Mouse (Mus musculus): Measurements from ENCODE around the gene Vopp1. TPM values are rescaled to one million over a fixed set of nuclear protein-coding genes. Genes with fewer than 3 reads are reported as not detected.
"Not testable (repeated sequence)": the region's sequence is repeated elsewhere in the genome, so short reads cannot be mapped to it uniquely, and the experiment has no call there.

The Vopp1 gene
- 79.4 to 117 TPM (median 88.8 TPM) in 3 replicates for total RNA-seq (2017)

- ATAC-seq (replicated peaks; ENCODE audit: insufficient number of reproducible peaks, low FRiP score, low TSS enrichment, poor library complexity, severe bottlenecking), result peak; percentile 93
These were observed at the start of gene Vopp1 for GRCm38 (mm10) chr6:57824422-57825258. TSS of gene Vopp1 (minus strand) at chr6:57825159.

- ATAC-seq (replicated peaks; ENCODE audit: insufficient number of reproducible peaks, low FRiP score, low TSS enrichment, poor library complexity, severe bottlenecking), result peak; percentile 93
These were observed 34.4 kb upstream of the Vopp1 start for GRCm38 (mm10) chr6:57859043-57860042.

- not testable (repeated sequence) for ATAC-seq (replicated peaks; ENCODE audit: insufficient number of reproducible peaks, low FRiP score, low TSS enrichment, poor library complexity, severe bottlenecking)
These were observed 26.2 kb upstream of the Vopp1 start for GRCm38 (mm10) chr6:57851177-57851576.

- ATAC-seq (replicated peaks; ENCODE audit: insufficient number of reproducible peaks, low FRiP score, low TSS enrichment, poor library complexity, severe bottlenecking), result no peak
These were observed 25.3 kb upstream of the Vopp1 start, which contains the start of gene Vmn1r21 for GRCm38 (mm10) chr6:57850286-57850685. TSS of gene Vmn1r21 (minus strand) at chr6:57850343.

DNA sequence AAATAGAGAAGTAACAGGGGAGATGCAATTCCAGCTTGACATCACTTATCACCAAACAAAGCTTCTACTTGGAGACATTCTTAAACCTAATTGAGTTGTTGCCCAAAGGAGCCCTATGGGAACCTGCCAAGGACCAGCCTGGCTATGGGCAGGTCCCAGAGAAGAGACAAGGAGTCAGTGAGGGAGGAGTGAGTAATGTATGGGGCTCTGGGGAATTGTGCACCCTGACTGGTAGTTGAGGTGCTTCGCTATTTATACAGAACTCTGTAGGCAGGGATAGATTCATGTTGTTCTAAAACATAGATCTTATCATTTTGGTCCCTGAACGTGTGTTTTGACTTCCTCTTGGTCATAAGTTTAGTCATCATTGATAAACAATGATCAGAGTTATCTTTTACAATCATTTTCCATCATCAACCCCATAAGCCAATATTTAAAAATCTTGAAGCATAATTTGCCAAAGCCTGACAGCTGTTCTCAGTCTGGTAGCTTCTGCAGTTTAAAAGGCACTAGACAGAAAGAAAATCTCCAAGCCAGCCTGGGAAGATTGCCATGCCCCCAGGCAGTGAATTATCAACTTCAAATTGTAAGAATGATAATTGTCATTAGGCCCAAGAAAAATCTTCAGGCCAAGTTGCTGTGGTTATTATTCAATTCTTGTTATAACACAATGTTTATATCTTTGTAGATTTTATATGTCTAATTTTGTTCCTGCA lies 14.9 kb upstream of the Vopp1 start:
- no peak for ATAC-seq (replicated peaks; ENCODE audit: insufficient number of reproducible peaks, low FRiP score, low TSS enrichment, poor library complexity, severe bottlenecking)

- ATAC-seq (replicated peaks; ENCODE audit: insufficient number of reproducible peaks, low FRiP score, low TSS enrichment, poor library complexity, severe bottlenecking), result 0 out of 2 replicates have a peak, but pooled peaks have one; percentile 6
These were observed 328 bp upstream of the Vopp1 start for GRCm38 (mm10) chr6:57825259-57825715.

DNA sequence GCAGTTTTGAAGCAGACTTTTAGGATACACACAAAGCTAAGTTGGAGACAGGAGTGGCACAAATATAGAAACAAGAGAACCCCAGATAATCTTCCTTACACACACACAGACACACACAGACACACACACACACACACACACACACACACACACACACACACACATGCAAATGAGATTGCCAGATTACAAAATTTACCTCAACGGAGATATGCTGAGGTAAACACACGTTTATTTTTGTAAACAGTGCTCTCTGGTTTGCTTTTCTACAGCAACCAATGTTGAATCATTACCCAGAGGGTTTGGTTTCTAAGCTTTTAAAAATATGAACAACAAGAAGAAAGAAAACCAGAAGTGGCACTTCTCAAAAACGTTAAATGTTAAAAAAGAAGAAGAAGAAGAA lies 1.5 kb downstream of the Vopp1 start:
- ATAC-seq (replicated peaks; ENCODE audit: insufficient number of reproducible peaks, low FRiP score, low TSS enrichment, poor library complexity, severe bottlenecking), result no peak

DNA sequence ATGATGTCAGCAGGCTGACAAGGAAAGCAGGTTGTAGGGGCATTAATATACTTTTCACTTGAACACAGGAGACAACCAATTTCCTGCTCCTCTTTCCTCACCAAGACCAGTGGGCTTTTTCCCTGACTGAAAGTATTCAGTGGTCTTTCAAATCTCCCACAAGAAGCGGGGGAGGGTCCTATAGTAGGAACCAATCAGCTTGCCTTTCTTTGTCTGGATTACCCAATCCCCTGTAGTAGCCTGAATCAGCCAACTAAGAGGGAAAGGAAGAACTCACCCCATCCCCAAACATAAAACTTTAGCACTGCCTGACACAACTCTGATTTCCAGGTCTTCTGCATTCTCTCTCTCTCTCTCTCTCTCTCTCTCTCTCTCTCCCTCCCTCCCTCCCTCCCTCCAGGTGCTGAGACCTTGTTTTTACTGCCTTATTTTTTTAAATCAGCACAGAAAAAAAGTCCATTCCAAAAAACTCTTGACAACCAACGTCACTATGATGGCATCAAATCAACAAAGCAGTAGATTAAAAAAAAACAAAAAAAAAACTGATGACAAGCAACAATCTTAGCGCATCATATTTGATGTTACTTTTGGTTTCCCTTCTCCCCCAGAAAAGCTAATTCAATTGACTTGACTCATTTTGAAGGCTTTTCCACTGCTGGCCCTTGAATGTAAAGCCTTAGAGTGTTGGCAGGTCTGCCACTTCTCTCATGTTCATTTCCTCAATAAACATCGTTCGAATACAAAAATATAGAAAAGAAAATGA lies 2.1 kb downstream of the Vopp1 start:
- no peak for ATAC-seq (replicated peaks; ENCODE audit: insufficient number of reproducible peaks, low FRiP score, low TSS enrichment, poor library complexity, severe bottlenecking)

GRCm38 (mm10) chr6:57814436-57814940 lies 10.5 kb downstream of the Vopp1 start:
- ATAC-seq (replicated peaks; ENCODE audit: insufficient number of reproducible peaks, low FRiP score, low TSS enrichment, poor library complexity, severe bottlenecking), result no peak

DNA sequence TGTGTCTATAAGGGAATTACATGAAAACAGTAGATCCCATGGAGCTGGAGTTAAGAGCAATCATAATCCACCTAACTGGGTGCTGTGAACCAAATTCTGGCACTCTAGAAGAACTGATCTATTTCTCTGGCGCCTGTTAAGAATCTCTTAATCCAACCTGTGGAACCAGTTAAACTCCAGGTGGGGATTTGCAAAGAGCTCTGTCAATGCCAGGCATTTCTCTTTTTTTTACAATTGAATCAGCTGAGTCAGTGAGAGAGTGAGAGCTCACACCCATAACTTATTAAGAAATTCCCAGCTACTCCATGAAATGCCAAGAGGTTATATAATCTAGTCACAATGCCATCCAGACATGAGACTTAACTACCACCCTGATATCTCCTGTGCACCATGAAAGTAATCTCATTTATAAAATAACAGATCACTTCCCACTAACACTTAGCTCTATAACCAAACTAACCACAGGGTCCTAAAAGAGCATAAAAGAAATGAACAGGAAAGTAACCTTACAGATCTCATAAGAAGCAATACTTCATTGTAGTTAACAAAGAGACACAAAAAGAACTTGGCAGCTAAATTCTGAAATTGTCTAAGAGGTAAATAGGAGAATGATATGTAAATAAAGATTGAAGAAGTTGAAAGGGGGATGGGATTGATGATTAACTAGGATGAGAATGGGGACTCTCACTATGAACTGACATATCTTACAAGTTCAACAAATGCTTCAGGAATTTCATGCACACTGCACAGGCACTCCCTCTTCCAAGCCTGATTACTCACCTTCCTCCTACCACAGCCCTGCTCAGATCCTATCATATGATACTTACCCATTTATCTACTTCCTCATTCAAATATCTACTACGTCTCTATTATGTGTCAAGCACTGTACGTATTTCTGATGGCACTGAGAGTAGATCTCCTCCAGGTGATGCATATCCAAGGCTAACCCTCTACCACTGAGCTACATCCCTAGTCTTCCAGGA lies 12.9 kb downstream of the Vopp1 start:
- peak; percentile 63 for ATAC-seq (replicated peaks; ENCODE audit: insufficient number of reproducible peaks, low FRiP score, low TSS enrichment, poor library complexity, severe bottlenecking)

GRCm38 (mm10) chr6:57805218-57806069 lies 19.5 kb downstream of the Vopp1 start:
- no peak for ATAC-seq (replicated peaks; ENCODE audit: insufficient number of reproducible peaks, low FRiP score, low TSS enrichment, poor library complexity, severe bottlenecking)

DNA sequence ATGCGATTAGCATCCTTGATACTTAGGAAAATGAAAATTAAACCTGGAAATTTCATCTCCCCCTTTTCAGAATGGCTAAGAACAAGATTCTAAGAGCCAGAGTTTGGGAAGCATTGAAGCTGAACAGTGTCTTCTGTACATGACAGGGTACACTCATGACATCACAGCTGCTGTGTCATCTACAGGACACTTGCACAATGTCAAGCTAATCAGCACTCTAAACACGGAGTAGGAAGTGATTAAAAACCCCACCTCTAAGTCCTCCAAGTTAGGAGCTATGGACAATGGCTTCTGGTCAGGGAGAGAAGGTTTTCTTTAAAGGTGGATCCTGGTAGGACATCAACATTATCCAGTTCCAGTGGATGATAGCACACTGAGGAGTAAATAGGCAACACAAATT lies 21.8 kb downstream of the Vopp1 start:
- peak; percentile 78 for ATAC-seq (replicated peaks; ENCODE audit: insufficient number of reproducible peaks, low FRiP score, low TSS enrichment, poor library complexity, severe bottlenecking)

DNA sequence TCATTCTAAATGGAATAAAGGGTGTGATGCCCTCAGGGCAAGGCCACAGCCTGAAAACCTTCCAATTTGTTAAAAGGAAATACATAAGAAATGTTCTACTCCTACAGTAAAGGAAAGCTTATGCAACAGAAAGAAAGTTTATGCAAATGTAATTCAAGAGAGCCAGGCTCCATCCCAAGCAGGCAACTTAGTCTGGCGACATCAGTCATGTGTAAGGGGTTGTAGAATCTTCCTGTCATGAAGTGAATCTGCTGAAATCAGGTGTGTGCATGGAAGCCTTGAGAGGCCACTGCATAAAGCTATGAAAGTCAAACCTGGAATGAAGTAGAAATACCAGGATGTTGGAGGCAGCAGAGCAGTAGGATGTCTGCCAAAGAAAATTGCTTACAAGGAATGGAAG lies 26.0 kb downstream of the Vopp1 start:
- no peak for ATAC-seq (replicated peaks; ENCODE audit: insufficient number of reproducible peaks, low FRiP score, low TSS enrichment, poor library complexity, severe bottlenecking)

DNA sequence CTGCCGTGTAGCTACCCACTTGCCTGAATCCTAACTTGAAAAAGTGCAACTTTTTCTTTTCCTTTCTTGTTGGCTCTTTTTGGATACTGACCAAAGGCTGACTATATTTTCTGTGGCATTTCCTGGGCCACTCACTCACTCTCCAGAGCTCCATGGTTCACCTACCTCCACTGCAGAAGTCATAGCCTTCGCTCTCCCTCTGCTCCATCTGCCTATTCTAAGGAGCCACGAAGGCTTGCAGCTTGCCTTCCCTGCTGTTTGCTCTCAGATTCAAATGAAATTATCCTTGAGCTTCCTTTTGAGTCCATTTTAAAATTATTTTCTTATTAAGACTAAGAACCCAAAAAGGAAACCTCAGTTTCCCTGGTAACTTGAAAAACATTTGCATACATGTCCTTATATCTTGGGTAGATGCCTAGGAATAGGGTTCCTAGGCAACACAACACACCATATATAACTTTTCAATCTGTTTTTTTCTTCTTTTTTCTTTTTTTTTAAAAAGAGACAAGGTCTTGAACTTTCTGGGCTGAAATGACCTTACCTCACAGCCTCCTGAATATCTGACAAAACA lies 28.0 kb downstream of the Vopp1 start:
- ATAC-seq (replicated peaks; ENCODE audit: insufficient number of reproducible peaks, low FRiP score, low TSS enrichment, poor library complexity, severe bottlenecking), result no peak

GRCm38 (mm10) chr6:57795835-57796234 lies 29.1 kb downstream of the Vopp1 start:
- ATAC-seq (replicated peaks; ENCODE audit: insufficient number of reproducible peaks, low FRiP score, low TSS enrichment, poor library complexity, severe bottlenecking), result peak; percentile 66; the same call in 1 of the 2 replicates
